Mouse (Mus musculus) ES-Bruce4 (cell line): ENCODE measurements around the gene Grk3.

Experiments used
- CTCF ChIP-seq: IDR thresholded peaks from one replicate; pipeline ENCODE4 v1.8.1; 2011; ENCODE audit warnings: low read depth, low read length
- EP300 ChIP-seq: IDR thresholded peaks from 2 replicates; pipeline ENCODE4 v1.6.1; 2011; ENCODE audit warnings: low read depth, low read length; ENCODE audit not compliant: insufficient read depth

DNA sequence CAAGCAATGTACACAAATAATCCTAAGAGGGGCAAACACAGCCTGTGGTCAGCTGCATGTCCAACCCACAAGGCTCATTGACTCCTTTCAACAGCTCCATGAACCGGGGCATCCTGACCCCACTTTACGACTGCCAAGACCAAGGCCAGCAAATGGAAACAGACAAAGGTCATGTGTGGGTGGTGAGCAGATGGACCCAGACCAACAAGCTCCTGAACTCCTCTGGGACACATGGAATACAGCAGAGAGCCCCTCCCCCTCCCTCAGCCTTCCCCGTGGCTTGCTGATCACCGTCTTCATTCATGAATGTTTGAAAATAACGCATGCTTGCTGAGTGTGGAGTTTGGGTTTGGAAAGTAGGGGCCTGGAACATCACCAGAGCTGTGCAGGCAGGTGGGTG lies 57.3 kb downstream of the Grk3 start:
- TF ChIP-seq CTCF (no peak), EP300 (no peak)
